Mouse (Mus musculus) C3H10T1/2 (cell line): ENCODE results near the gene Olfr346. TPM values are rescaled to one million over a fixed set of nuclear protein-coding genes. Genes with fewer than 3 reads are reported as not detected.

Experiments used
- polyA plus RNA-seq, 2 experiments: library from polyadenylated mRNA; unstranded; fragments of >200 nt; fragmentation: generic; extraction: Trizol; gene quantifications; one replicate each; pipeline ENCODE4 v1.2.1; 2012; ENCODE audit warnings: missing spikeins in 2 of 2

The Olfr346 gene
- not detected for polyA plus RNA-seq

DNA sequence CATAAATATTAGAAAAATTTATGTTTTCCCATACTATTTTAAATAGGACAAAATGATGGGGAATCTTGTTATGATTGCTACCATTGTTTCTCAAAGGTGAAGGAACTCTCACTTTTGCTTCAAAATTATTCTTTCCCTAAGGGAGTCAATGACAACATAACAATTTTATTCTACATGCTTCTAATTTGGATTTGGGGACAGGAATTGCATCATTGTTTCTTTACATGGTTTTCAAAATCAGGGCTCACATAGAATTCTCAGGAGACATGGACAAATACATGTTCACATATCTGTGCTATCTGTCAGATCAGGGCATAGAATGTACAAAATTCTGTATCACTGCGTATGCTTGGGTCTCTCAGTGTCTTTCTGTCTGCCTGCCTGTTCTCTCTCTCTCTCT lies at the start of gene Olfr346:
TSS of gene Olfr346 (plus strand) at position 301 of the 400 bp plus-strand sequence.

DNA sequence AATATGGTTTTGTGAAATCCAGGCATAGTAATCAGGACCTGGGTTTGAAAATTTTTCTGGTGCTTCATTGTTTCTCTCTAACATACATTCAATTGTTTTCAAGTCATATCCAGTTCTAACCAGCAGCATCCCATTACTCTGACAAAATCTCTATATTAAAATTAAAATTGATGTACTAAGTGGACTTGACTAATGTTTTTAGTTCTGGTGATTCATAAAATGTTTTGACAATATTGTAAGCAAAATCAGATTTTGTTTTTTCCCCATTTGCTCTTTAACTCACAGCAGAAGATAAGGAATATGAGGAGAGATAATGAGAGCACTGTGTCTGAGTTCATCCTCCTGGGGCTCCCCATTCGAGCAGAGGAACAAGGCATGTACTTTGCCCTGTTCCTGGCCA lies 45.8 kb upstream of the Olfr346 start, which contains the start of gene Olfr345:
TSS of gene Olfr345 (plus strand) at position 301 of the 400 bp plus-strand sequence.

DNA sequence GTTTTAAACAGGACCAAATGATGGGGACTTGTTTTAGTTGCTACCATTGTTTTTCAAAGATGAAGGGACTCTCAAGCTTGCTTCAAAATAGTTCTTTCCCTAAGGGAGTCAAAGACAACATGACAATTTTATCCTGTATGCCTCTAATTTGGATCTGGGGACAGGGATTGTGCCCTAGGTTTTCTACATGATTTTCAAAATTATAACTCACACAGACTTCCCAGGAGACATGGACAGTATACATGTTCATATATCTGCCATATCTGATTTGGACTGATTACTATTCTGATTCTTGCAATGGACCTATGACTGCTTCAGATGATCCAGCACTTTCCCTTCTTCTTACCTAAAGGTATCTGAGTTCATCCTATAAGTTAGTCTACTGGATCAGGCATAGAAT lies 46.0 kb downstream of the Olfr346 start, which contains the start of gene Olfr347:
TSS of gene Olfr347 (plus strand) at position 301 of the 400 bp plus-strand sequence.

Other genes starting within 250 kb of the Olfr346 start
- not detected for gene Olfr340, start 233.2 kb upstream of the Olfr346 start, polyA plus RNA-seq
- not detected for gene Olfr341, start 203.3 kb upstream of the Olfr346 start, polyA plus RNA-seq
- not detected for gene Olfr342, start 160.8 kb upstream of the Olfr346 start, polyA plus RNA-seq
- gene Olfr344, start 119.1 kb upstream of the Olfr346 start, polyA plus RNA-seq, result not detected
- gene Olfr345, start 45.7 kb upstream of the Olfr346 start, polyA plus RNA-seq, result not detected
- gene Olfr347, start 46.1 kb downstream of the Olfr346 start, polyA plus RNA-seq, result not detected
- not detected for gene Olfr348, start 98.5 kb downstream of the Olfr346 start, polyA plus RNA-seq
- not detected for gene Olfr50, start 104.8 kb downstream of the Olfr346 start, polyA plus RNA-seq
- not detected for gene Olfr3, start 131.2 kb downstream of the Olfr346 start, polyA plus RNA-seq
- gene Olfr350, start 160.5 kb downstream of the Olfr346 start, polyA plus RNA-seq, result not detected
- gene Olfr351, start 176.9 kb downstream of the Olfr346 start, polyA plus RNA-seq, result not detected
- gene Olfr352, start 182.7 kb downstream of the Olfr346 start, polyA plus RNA-seq, result not detected
- not detected for gene Olfr353, start 207.1 kb downstream of the Olfr346 start, polyA plus RNA-seq
- not detected for gene Olfr354, start 219.9 kb downstream of the Olfr346 start, polyA plus RNA-seq
- not detected for gene Olfr355, start 243.1 kb downstream of the Olfr346 start, polyA plus RNA-seq